Mouse (Mus musculus): ENCODE results near the gene Kcnk5.

Kcnk5 gene

GRCm38 (mm10) chr14:20202655-20203181, 21.1 kb upstream of the Kcnk5 start:
- no peak for DNase-seq (ENCODE audit: low read depth, low spot score)

GRCm38 (mm10) chr14:20201066-20201683, 19.6 kb upstream of the Kcnk5 start:
- DNase-seq (ENCODE audit: low read depth, low spot score): peak; percentile 57

DNA sequence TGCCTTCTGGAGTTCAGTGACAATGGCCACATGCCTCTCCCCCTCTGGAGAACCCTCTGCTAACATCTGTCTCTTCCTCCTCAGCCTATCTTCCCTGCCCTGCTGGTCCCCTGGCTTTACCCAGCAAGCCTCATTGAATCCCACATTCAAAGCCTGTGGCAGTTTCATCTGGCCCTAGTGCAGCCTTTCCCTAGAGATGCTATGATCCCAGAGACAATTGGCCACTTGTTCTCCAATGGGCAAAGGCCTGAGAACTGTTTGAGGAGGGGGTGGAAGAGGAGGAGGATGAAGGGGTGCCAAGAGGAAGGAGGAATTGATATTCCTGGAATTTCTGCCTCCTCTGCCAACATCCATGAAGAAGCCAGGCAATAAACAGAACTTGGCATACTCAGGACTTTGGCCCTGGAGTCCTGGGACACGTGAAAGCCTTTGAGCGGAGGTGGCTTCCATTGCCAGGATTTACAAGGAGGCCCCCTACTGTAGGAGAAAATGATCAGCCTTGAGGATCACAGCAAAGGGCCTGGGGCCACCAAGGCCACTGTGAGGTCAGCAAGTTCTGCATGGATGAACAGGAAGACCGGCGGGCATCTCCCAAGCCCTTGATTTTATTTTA, 11.6 kb upstream of the Kcnk5 start:
- DNase-seq (ENCODE audit: low read depth, low spot score): no peak

DNA sequence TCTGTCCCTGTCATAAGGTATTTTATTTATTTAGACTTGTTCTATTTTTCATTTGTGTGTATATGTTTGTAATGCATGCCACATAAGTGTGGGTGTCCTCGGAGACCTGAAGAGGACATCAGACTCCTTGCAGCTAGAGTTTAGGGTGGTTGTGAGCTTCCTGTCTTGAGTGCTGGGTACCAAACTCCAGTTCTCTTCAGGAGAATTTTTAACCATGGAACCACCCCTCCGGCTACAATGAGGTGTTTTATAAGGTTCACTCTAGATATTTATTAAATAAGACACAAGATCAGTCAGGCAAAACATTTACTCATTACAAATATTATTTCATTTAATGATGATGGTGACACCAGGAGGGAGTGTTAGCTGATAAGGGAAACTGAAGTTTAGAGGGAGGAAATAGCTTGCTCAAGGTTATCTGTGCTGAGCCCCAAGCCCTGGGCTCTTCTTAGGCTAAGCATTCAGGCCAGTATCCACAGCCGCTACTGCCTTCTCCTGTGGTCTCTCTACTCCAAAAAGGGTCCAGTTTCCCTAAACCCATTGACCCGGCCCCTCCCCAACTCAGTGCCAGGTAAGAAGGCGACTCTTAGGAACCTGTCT, 9.6 kb upstream of the Kcnk5 start:
- DNase-seq (ENCODE audit: low read depth, low spot score): no peak

DNA sequence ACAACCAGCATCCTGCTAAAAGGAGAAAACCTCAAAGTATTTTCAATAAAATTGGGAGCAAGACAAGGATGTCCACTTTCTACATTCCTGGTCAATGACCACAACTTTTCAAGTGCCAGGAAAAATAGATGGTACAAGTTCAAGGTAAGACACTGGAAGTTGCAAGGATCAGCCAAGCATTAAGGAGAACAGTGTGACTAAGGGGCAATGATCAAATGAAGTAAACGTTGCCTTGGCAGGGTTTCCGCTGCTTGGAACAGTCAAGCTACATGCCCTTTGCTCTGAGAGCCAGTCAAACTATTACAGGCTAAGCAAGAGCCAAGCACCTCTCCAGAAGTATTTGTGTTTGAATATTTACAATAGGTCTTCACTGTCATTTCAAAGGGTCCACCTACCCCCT, 8.1 kb upstream of the Kcnk5 start:
- peak; percentile 13 for DNase-seq (ENCODE audit: low read depth, low spot score)

DNA sequence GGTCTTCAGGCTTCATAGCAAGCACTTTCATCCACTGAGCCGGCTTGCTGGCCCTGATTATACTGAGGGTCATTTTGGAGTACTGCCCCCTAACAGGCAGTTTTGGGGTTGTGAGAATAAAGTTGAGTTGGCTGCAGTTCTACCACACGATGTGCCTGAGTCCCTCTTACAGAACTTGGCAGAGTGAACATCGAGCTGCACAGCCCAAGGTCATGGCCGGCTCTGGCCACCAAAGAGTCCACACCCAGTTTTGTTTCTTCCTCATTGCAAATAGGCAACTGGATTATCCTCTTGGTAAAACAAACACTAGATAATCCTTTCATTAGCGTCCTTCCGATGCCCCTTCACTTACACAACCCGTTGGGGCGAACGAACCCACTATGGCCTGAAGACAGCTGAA, 3.8 kb upstream of the Kcnk5 start:
- DNase-seq (ENCODE audit: low read depth, low spot score): no peak

DNA sequence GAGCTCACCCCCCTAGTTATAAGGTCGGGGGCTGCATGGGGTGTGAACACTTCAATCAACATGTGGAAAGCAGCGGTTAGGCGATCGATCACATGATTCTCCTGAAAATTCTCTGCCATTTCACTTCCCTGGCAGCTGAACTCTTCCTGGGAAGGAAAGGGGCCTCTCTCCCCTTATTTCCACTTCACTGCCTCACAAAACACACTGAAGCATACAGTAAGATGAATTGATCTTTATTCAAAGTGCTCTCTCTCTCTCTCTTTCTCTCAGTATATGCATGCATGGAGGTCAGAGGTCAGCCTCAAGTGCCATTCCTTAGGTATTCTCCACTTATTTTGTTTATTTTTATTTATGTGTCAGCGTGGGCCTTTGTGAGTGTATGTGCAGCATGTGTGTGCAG, 2.1 kb upstream of the Kcnk5 start:
- DNase-seq (ENCODE audit: low read depth, low spot score): no peak

- DNase-seq (ENCODE audit: low read depth, low spot score): no peak
Observed at GRCm38 (mm10) chr14:20182596-20182995, 987 bp upstream of the Kcnk5 start.

- no peak for DNase-seq (ENCODE audit: low read depth, low spot score)
Observed at GRCm38 (mm10) chr14:20180751-20181162, 852 bp downstream of the Kcnk5 start.

GRCm38 (mm10) chr14:20180304-20180703, 1.3 kb downstream of the Kcnk5 start:
- DNase-seq (ENCODE audit: low read depth, low spot score): no peak

- no peak for DNase-seq (ENCODE audit: low read depth, low spot score)
Observed at GRCm38 (mm10) chr14:20179731-20180280, 1.8 kb downstream of the Kcnk5 start.

GRCm38 (mm10) chr14:20179080-20179479, 2.5 kb downstream of the Kcnk5 start:
- no peak for DNase-seq (ENCODE audit: low read depth, low spot score)

GRCm38 (mm10) chr14:20178593-20178992, 3.0 kb downstream of the Kcnk5 start:
- DNase-seq (ENCODE audit: low read depth, low spot score): no peak

DNA sequence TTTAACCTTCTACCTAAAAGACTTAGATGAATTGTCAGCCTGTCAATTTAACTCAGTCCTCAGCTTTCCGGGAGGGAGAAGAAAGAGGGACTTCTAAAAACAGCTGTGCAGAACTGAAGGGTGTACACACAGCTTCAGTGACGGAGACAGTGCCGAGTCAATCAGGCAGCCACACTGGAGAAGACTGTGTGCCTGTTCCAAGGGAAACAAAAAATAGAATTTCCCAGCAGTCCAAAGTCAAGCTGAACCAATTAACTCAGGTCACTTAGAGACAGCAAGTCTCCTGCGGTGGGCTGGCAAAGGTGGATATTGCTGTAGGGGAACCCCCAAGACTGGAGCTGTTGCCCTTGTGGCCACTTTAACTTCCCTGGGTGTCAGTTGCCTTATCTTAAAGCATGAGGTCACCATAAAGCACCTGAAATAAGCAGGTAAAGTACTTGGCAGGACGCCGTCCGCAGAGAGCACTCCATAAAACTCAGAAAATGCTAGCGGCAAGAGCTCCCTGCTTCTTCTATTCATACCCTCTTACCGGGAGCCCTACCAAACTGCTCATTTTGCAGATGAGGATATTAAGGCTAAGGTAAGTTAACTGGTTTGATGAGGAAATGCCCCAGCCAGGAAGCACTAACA, 4.0 kb downstream of the Kcnk5 start:
- DNase-seq (ENCODE audit: low read depth, low spot score): no peak

DNA sequence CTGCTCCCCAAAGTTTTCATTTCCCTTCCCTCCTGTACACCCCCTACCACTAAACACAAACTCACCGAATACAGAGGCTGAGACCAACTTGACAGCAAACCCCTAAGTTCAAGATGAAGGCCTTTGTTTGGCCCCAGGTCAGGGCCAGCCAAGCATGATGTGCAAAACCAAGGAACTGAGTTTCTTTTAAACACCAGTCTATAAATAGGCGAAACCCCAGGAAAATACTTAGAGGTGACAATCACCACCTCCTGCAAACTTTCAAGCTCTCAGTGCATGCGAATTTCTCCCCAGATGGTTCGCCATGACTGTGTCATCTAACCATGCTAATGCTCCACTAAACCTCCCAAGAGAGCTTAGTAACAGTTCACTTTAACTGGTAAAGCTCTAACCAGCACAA, 5.9 kb downstream of the Kcnk5 start:
- no peak for DNase-seq (ENCODE audit: low read depth, low spot score)

DNA sequence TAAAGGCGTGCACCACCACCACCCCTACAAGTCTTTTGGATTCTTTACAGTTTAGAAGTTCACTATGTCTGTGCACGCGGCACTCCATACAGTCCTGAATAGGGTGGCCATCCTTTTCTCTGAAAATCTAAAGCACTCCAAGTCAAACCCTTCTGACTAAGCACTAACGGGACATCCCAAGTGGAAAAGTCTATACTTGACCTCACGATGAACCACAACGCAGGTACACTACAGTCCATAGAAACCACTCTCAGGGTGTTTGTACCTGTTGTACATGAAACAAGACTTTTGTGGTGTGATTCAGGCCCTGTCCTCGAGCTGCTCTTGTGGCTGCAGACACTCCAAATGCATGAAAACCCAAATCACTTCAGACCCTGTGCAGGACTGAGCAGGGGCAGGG, 6.5 kb downstream of the Kcnk5 start:
- DNase-seq (ENCODE audit: low read depth, low spot score): no peak

DNA sequence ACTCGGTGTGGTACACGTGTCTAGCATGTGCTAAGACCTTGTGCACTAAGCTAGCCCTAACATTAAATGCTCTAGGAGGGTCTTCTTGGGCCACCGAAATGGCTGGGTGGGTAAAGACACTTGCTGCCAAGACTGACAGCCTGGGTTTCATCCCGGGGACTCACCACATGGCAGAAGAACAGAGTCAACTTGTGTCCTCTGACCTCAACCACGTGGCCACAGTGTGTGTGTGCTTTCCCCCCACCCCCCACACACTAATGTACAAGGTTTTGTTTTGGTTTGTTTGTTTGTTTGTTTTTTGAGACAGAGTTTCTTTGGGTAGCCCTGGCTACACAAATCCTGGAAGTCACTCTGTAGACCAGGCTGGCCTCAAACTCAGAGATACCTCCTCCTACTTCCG, 6.9 kb downstream of the Kcnk5 start:
- DNase-seq (ENCODE audit: low read depth, low spot score): no peak

GRCm38 (mm10) chr14:20173873-20174490, 7.6 kb downstream of the Kcnk5 start:
- DNase-seq (ENCODE audit: low read depth, low spot score): no peak

- no peak for DNase-seq (ENCODE audit: low read depth, low spot score)
Observed at GRCm38 (mm10) chr14:20172924-20173323, 8.7 kb downstream of the Kcnk5 start.

DNA sequence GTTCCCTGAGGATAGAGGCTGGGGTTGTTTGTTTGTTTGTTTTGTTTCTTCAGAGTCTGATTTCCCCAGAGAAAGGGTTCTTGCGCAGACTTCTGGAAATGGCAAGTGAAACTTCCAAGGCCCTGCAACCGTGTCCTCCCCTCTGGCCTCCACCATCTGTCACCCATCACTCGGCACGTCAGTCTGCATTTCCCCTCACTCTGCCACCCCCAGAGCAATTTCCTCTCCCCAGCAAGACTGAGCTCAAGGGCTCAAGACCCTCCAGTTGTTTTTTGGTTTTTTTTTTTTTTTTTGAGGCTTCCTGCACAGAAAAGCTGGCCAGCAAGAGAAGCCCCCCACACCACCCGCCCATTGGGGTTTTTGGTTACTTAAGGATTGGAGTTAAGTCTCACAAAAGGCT, 9.1 kb downstream of the Kcnk5 start:
- no peak for DNase-seq (ENCODE audit: low read depth, low spot score)

DNA sequence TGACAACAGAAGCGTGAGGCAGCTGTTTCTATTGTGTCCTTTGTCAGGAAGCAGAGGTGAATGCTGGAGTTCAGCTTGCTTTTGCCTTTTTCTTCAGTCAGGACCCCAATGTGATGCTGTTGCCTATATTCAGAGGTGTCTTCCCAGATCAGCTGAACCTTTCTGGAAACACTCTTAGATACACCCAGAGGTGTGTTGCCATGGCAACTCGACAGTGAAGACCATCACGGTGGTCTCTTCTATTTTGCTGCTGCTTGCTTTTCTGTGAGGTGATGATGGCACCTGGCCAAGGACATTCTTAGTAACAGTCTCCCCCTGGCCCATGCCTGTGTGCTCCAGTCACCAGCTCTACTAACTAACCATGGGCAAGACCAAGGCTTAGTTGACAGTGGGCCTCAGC, 9.8 kb downstream of the Kcnk5 start:
- no peak for DNase-seq (ENCODE audit: low read depth, low spot score)

DNA sequence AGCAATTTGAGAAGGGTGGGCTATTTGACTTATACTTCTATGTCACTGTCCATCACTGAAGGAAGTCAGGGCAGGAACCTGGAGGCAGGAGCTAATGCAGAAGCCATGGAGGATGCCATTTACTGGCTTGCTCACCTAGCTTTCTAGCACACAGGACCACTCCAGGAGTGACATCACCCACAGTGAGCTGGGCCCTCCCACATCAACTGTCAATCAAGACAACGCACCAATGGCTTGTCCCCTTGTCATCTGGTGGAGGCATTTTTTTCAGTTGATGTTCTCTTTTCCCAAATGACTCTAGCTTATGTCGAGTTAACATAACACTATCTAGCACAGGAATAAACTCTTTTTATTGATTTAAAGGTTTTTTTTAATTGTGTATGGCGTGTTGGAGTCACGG, 12.4 kb downstream of the Kcnk5 start:
- DNase-seq (ENCODE audit: low read depth, low spot score): no peak

Measured in 3T3-L1 (cell line).